Mouse (Mus musculus): ENCODE results near the gene Zbtb41.

Zbtb41 gene

GRCm38 (mm10) chr1:139478898-139479297, 56.8 kb downstream of the Zbtb41 start:
- DNase-seq (ENCODE audit: low read depth, low spot score) = no peak

GRCm38 (mm10) chr1:139480246-139480645, 58.2 kb downstream of the Zbtb41 start:
- DNase-seq (ENCODE audit: low read depth, low spot score) = no peak

GRCm38 (mm10) chr1:139481146-139481545, 59.1 kb downstream of the Zbtb41 start:
- no peak for DNase-seq (ENCODE audit: low read depth, low spot score)

- DNase-seq (ENCODE audit: low read depth, low spot score) = no peak
These were observed 72.5 kb downstream of the Zbtb41 start for GRCm38 (mm10) chr1:139494630-139495029.

GRCm38 (mm10) chr1:139495408-139495807, 73.3 kb downstream of the Zbtb41 start:
- DNase-seq (ENCODE audit: low read depth, low spot score) = no peak

- DNase-seq (ENCODE audit: low read depth, low spot score) = no peak
These were observed 74.1 kb downstream of the Zbtb41 start for GRCm38 (mm10) chr1:139496212-139496611.

GRCm38 (mm10) chr1:139499751-139500150, 77.7 kb downstream of the Zbtb41 start:
- no peak for DNase-seq (ENCODE audit: low read depth, low spot score)

- DNase-seq (ENCODE audit: low read depth, low spot score) = no peak
These were observed 79.2 kb downstream of the Zbtb41 start, which contains the start of gene F13b for GRCm38 (mm10) chr1:139501258-139501752. Gene F13b (plus strand): TSS chr1:139501702.

Data from skeletal muscle tissue, adult 2 months (tissue).